Mouse (Mus musculus): ENCODE results near the gene Lmod3.

Gene Lmod3

GRCm38 (mm10) chr6:97252711-97253221, at the start of gene Lmod3:
TSS of gene Lmod3 (minus strand) at chr6:97252759.
- DNase-seq (ENCODE audit: low read depth, low spot score), result no peak

- DNase-seq (ENCODE audit: low read depth, low spot score), result no peak
Measured at GRCm38 (mm10) chr6:97302303-97302702, 49.7 kb upstream of the Lmod3 start.

- no peak for DNase-seq (ENCODE audit: low read depth, low spot score)
Measured at GRCm38 (mm10) chr6:97300659-97301058, 48.1 kb upstream of the Lmod3 start.

- DNase-seq (ENCODE audit: low read depth, low spot score), result no peak
Measured at GRCm38 (mm10) chr6:97300180-97300579, 47.6 kb upstream of the Lmod3 start.

GRCm38 (mm10) chr6:97297151-97297550, 44.6 kb upstream of the Lmod3 start:
- DNase-seq (ENCODE audit: low read depth, low spot score), result no peak

- DNase-seq (ENCODE audit: low read depth, low spot score), result no peak
Measured at GRCm38 (mm10) chr6:97295866-97296527, 43.4 kb upstream of the Lmod3 start.

- no peak for DNase-seq (ENCODE audit: low read depth, low spot score)
Measured at GRCm38 (mm10) chr6:97295416-97295815, 42.9 kb upstream of the Lmod3 start.

GRCm38 (mm10) chr6:97293667-97294569, 41.4 kb upstream of the Lmod3 start:
- DNase-seq (ENCODE audit: low read depth, low spot score), result no peak

- DNase-seq (ENCODE audit: low read depth, low spot score), result no peak
Measured at GRCm38 (mm10) chr6:97292894-97293293, 40.3 kb upstream of the Lmod3 start.

- DNase-seq (ENCODE audit: low read depth, low spot score), result no peak
Measured at GRCm38 (mm10) chr6:97292096-97292495, 39.5 kb upstream of the Lmod3 start.

- DNase-seq (ENCODE audit: low read depth, low spot score), result no peak
Measured at GRCm38 (mm10) chr6:97291159-97291908, 38.8 kb upstream of the Lmod3 start.

- no peak for DNase-seq (ENCODE audit: low read depth, low spot score)
Measured at GRCm38 (mm10) chr6:97290687-97291086, 38.1 kb upstream of the Lmod3 start.

- DNase-seq (ENCODE audit: low read depth, low spot score), result no peak
Measured at GRCm38 (mm10) chr6:97289838-97290237, 37.3 kb upstream of the Lmod3 start.

- no peak for DNase-seq (ENCODE audit: low read depth, low spot score)
Measured at GRCm38 (mm10) chr6:97289316-97289820, 36.8 kb upstream of the Lmod3 start.

GRCm38 (mm10) chr6:97288047-97288855, 35.7 kb upstream of the Lmod3 start:
- no peak for DNase-seq (ENCODE audit: low read depth, low spot score)

GRCm38 (mm10) chr6:97286332-97286731, 33.8 kb upstream of the Lmod3 start:
- no peak for DNase-seq (ENCODE audit: low read depth, low spot score)

- no peak for DNase-seq (ENCODE audit: low read depth, low spot score)
Measured at GRCm38 (mm10) chr6:97283676-97284075, 31.1 kb upstream of the Lmod3 start.

GRCm38 (mm10) chr6:97278878-97279277, 26.3 kb upstream of the Lmod3 start:
- no peak for DNase-seq (ENCODE audit: low read depth, low spot score)

GRCm38 (mm10) chr6:97278014-97278787, 25.6 kb upstream of the Lmod3 start:
- DNase-seq (ENCODE audit: low read depth, low spot score), result peak; percentile 52

- DNase-seq (ENCODE audit: low read depth, low spot score), result no peak
Measured at GRCm38 (mm10) chr6:97276890-97277497, 24.4 kb upstream of the Lmod3 start.

Data from brain, embryonic 18.5 days (tissue).